ENCODE assay signal across 13 mouse cellular contexts in genomic region chr5:107521897-107522296, GRCm38 (mm10). TPM values are rescaled to one million over a fixed set of nuclear protein-coding genes. Genes with fewer than 3 reads are reported as not detected.
DNase-seq lines count a peak whose midpoint lies in the region; TF ChIP-seq lines count a peak whose summit lies in the region.
"Had no signal": no experiment of that assay in that cellular context is flagged by ENCODE, and none has a peak within 500 bp of the region (broad histone marks: within the 10 kb centered on the region; RNA-seq: fewer than 3 reads in every experiment).

No protein-coding gene starts in this region.

- peak; percentile 56 for DNase-seq in layer of hippocampus, adult 11-12 months (ENCODE audit: low spot score)
- no peak for DNase-seq in layer of hippocampus, postnatal 14 days (ENCODE audit: low spot score in 2 of 2)
- peak; percentile 47 to 63 for DNase-seq in heart, adult 9 months (ENCODE audit: low spot score in 2 of 2)
- DNase-seq in left cerebral cortex, adult 2 months (ENCODE audit: extremely low spot score in 1 of 2, low spot score in 2 of 2), result peak in 1 of 2 experiments; percentile 44
- DNase-seq in right cerebral cortex, postnatal 14 days, result peak; percentile 48
- no peak for DNase-seq in urinary bladder, postnatal 10 days (ENCODE audit: low spot score)
- DNase-seq in T-cell, adult 2 months (ENCODE audit: low spot score), result no peak
- no peak for DNase-seq in cerebellum, postnatal 25 days
- DNase-seq: cerebellum, adult 8-10 months; thymus, postnatal 36 days had no signal

- peak overlapping the region; percentile 80 for H3K27ac ChIP-seq in left cerebral cortex, adult 2 months
- H3K27ac ChIP-seq: hindbrain, postnatal 0 days; limb, embryonic 15.5 days; midbrain, embryonic 15.5 days had no signal

- H3K4me3 ChIP-seq in left cerebral cortex, adult 2 months, result no peak overlapping the region
- H3K4me3 ChIP-seq: limb, embryonic 15.5 days; midbrain, embryonic 15.5 days had no signal

- no peak for TF ChIP-seq CTCF in left cerebral cortex, adult 2 months (IDR thresholded peaks at IDR 0.05)

- intact Hi-C loops in left cerebral cortex, adult 2 months (cut with DNase I), result no loop called here

RNA-seq across cellular contexts. Expression of gene 1700028K03Rik, which starts 12.6 kb away (rescaled TPM):
- total RNA-seq in layer of hippocampus, postnatal 14 days (2021), result under 1 TPM; 0.25 to 0.57 TPM
- 1 to 10 TPM in 1 of 2 experiments, under 1 TPM in 1; 0.68 to 1.3 TPM for total RNA-seq in left cerebral cortex, adult 2 months (2021)

RNA-seq across cellular contexts. Expression of gene Gm42669, which starts 14.5 kb away (rescaled TPM):
- under 1 TPM; 0.41 to 0.45 TPM for total RNA-seq in layer of hippocampus, postnatal 14 days (2021)
- under 1 TPM; 0.18 to 0.42 TPM for total RNA-seq in left cerebral cortex, adult 2 months (2021)

Comparison
In these comparisons a context has a peak if more than half of its experiments do, and no peak if none do; other contexts are left out.
1. DNase-seq: peak in layer of hippocampus, adult 11-12 months (single experiment), heart, adult 9 months (2 of 2) and right cerebral cortex, postnatal 14 days (single experiment); none in layer of hippocampus, postnatal 14 days (0 of 2), urinary bladder, postnatal 10 days (single experiment), T-cell, adult 2 months (single experiment) and cerebellum, postnatal 25 days (0 of 2).